Mouse (Mus musculus) limb, embryonic 11.5 days (tissue): Measurements from ENCODE around the gene Alkbh7. TPM values are rescaled to one million over a fixed set of nuclear protein-coding genes. Genes with fewer than 3 reads are reported as not detected.
A peak's percentile ranks its signal among the peaks of the same experiment; 100 is the strongest.

Experiments
- ATAC-seq: fragments of 200-750 bp; cut with Nextera tagmentation; 2 replicates; pipeline ENCODE4 v1.8.0; 2017; ENCODE audit warnings: low read depth; ENCODE audit not compliant: insufficient number of reproducible peaks, low FRiP score, low TSS enrichment
- DNase-seq: peaks from one replicate; pipeline ENCODE4 v3.0.0-alpha.2; 2015; ENCODE audit warnings: low spot score
- H3K27ac ChIP-seq: fragments of 300-500 bp; sonication (generic); replicated peaks from 2 replicates; pipeline ENCODE4 v1.5.1; 2014; ENCODE audit warnings: low read depth, mild to moderate bottlenecking, low read length
- H3K27me3 ChIP-seq: fragments of 300-500 bp; sonication (generic); 2 replicates; pipeline ENCODE4 v1.6.1; 2014; ENCODE audit warnings: mild to moderate bottlenecking, low read length, mixed read lengths; ENCODE audit not compliant: control insufficient read depth, insufficient read depth
- H3K36me3 ChIP-seq: fragments of 300-500 bp; sonication (generic); 2 replicates; pipeline ENCODE4 v1.6.1; 2014; ENCODE audit warnings: mild to moderate bottlenecking, low read length, moderate library complexity, mixed read lengths; ENCODE audit not compliant: control insufficient read depth, insufficient read depth
- H3K4me1 ChIP-seq: fragments of 300-500 bp; sonication (generic); 2 replicates; pipeline ENCODE4 v1.6.1; 2014; ENCODE audit warnings: low read length, mixed read lengths; ENCODE audit not compliant: control insufficient read depth, insufficient read depth
- H3K4me2 ChIP-seq: fragments of 300-500 bp; sonication (generic); 2 replicates; pipeline ENCODE4 v1.6.1; 2014; ENCODE audit warnings: low read depth, mild to moderate bottlenecking, moderate library complexity; ENCODE audit not compliant: severe bottlenecking
- H3K4me3 ChIP-seq: fragments of 300-500 bp; sonication (generic); 2 replicates; pipeline ENCODE4 v1.5.1; 2014; ENCODE audit warnings: low read depth, low read length
- H3K9ac ChIP-seq: fragments of 300-500 bp; sonication (generic); 2 replicates; pipeline ENCODE4 v1.6.1; 2014; ENCODE audit warnings: mild to moderate bottlenecking, low read length
- H3K9me3 ChIP-seq: fragments of 300-500 bp; sonication (generic); 2 replicates; pipeline ENCODE4 v1.6.1; 2016; ENCODE audit warnings: low read length; ENCODE audit not compliant: control insufficient read depth
- WGBS: fragments of 180-500 bp; shearing (Covaris S2); extraction: QIAGEN DNeasy Blood & Tissue Kit; methylation state at CpG from one replicate; pipeline ENCODE4 v1.1.7; 2014; 5-methylcytosine and 5-hydroxymethylcytosine counted together
- polyA plus RNA-seq: library from polyadenylated mRNA; unstranded; fragments of >200 nt; fragmentation: Nextera tagmentation; extraction: Ambion mirVana; gene quantifications from 2 replicates; pipeline ENCODE4 v1.2.1, GENCODE M21; 2014

The Alkbh7 gene
- polyA plus RNA-seq, 1 experiment from 2014 or later = 42.1 TPM

DNA sequence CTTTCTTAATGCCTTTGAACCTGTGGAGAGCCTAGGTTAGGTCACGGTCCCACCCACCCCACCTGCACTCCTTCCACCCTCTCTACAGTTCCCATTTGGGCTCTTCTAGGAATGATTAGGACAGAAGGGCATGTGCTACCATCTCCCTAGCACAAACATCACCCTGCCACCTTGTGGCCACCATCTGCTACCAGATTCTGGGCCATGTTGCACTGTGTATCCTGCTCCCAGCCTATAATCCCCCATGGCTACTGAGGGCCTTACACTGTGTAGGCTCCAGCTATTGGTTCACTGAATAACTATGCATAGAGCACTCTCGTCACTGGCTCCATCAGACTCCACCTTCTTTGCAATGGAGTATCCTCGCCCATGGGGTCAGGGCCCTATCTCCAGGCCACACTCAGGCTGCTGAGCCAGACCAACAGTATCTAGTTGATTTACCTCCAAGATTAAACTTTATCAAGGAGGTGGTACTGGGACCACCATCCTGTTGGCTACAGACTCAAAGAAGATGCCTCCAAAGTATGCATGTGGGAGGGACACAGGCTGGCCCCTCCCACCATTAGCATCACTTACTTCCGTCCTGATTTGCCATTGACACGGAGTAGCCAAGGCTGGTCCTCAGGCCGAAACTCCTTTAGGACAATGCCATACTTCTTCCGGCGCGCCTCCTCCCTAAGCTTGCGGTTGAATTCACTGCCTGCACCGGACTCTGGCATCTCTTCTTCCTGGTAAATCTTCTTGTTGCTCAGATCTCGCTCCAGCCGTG is 10.2 kb downstream of the Alkbh7 start:
- Histone ChIP-seq H3K27me3 (no peaks in the 10 kb centered on the region), H3K4me2 (no peak overlapping the region), H3K9ac (no peak overlapping the region), H3K9me3 (no peaks in the 10 kb centered on the region), H3K4me3 (no peak overlapping the region), H3K4me1 (peaks cover 4% of the 10 kb centered on the region; the same call in 1 of the 2 replicates), H3K27ac (no peak overlapping the region), H3K36me3 (peaks cover 20% of the 10 kb centered on the region)
- ATAC-seq = no peak
- DNase-seq = no peak
- 93% methylated on average over 13 of the region's 13 CpGs for WGBS

DNA sequence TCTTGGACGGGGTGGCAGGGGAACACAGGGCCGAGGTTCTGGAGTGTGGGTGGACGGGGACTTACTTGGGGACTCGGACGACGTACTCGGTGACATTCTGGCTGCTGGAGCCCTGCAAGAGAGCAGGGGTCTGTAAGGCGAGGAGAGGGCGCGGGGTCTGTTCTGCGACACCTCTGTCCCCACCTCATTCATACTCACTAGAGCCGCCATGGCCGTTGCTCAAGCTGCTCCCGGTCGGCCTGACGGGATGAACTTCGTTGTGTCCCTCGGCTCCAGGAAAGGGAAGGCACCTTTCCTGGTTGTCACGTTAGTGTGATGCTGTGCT is 13.7 kb downstream of the Alkbh7 start:
- Histone ChIP-seq H3K36me3 (peaks cover 6% of the 10 kb centered on the region; the same call in 1 of the 2 replicates), H3K9ac (peak overlapping the region; percentile 53; the same call in 1 of the 2 replicates), H3K9me3 (no peaks in the 10 kb centered on the region), H3K27ac (no peak overlapping the region), H3K4me1 (peaks cover 4% of the 10 kb centered on the region; the same call in 1 of the 2 replicates), H3K4me2 (peak overlapping the region; percentile 74), H3K4me3 (peak overlapping the region; percentile 68), H3K27me3 (no peaks in the 10 kb centered on the region)
- under 1% methylated on average over 19 of the region's 19 CpGs for WGBS
- DNase-seq = no peak
- peak; percentile 44 for ATAC-seq

DNA sequence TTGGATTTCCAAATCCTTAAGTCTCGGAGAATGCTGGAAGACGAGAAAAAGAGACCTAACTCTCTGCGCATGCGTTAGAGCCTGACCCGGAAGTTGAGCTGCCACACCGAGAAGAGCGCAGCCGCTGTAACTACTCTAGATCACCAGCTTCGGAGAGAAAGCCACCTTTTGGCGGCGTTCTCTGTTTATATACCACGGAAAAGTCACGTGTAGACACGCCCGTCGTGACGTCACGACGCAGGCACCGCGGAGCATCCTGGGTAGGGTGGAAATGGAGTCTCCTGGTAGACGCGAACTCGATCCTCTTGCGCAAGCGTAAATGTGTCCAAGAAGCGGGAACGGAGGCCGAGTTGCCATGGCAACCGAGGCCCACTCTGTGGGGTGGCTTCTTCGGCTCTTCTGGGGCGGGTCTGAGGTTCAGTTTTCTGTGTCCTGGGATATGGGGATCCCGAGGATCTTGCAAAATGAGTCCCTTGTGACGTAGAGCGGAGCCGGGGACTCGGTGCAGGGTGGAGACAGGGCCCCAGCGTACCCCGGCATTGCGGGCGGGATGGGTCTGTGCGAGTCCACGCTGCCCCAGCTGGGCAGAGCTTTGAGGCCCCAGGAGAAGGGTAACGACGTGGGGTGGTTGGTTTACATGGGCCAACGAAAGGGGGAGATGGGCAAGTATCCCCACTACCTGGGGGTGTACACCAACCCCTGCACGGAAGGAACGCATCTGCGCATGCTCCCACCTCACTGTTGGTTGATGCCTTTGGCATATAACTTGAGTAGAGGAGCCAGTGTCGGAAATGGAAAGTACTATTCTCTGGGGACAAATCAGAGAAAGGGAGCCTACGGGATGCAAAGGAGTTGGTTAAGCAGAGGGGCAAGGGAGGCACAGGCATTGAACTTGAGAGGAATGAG is 14.3 kb downstream of the Alkbh7 start, which contains the start of the genes Gtf2f1 and Gm17949:
TSS of gene Gtf2f1 (minus strand) at position 53 of the 906 bp plus-strand sequence.
TSS of gene Gm17949 (plus strand) at position 234 of the 906 bp plus-strand sequence.
- WGBS = under 1% methylated on average over 51 of the region's 51 CpGs
- no peaks in the 10 kb centered on the region for H3K27me3 ChIP-seq
- H3K9ac ChIP-seq = peak within 1 kb of the TSS; percentile 80
- H3K9me3 ChIP-seq = no peaks in the 10 kb centered on the region
- peaks cover 2% of the 10 kb centered on the region; the same call in 1 of the 2 replicates for H3K36me3 ChIP-seq
- peak within 1 kb of the TSS; percentile 68 for H3K4me3 ChIP-seq
- peak within 1 kb of the TSS; percentile 72 for H3K27ac ChIP-seq
- DNase-seq (peak; percentile 99), ATAC-seq (peak; percentile 89)
- peak within 1 kb of the TSS; percentile 84 for H3K4me2 ChIP-seq
- peaks cover 4% of the 10 kb centered on the region; the same call in 1 of the 2 replicates for H3K4me1 ChIP-seq

DNA sequence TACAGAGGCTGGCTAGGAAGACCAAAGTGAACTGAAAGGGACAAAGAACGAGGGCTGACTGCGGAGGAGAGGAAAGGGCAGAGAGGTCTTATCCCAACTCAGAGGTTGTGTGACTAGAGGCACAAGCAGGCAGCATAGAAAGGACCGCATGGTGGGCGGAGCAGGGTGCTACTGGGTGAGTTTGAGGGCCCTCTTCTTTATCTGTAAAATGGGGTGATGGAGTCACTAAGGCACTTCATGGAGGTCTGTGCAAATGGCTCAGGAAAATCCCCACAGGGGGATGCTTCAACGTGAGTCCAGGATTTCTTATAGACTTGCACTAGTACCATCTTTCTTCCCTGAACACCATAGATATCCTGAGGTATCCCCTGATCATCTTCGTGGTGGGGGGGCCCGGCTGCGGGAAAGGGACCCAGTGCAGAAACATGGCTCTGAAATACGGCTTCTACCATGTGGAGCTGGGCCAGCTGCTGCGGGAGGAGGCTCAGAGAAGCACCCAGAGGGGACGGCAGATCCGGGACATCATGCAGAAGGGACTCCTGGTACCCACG is 15.2 kb downstream of the Alkbh7 start:
- peaks cover 4% of the 10 kb centered on the region; the same call in 1 of the 2 replicates for H3K4me1 ChIP-seq
- 75% methylated on average over 13 of the region's 13 CpGs for WGBS

DNA sequence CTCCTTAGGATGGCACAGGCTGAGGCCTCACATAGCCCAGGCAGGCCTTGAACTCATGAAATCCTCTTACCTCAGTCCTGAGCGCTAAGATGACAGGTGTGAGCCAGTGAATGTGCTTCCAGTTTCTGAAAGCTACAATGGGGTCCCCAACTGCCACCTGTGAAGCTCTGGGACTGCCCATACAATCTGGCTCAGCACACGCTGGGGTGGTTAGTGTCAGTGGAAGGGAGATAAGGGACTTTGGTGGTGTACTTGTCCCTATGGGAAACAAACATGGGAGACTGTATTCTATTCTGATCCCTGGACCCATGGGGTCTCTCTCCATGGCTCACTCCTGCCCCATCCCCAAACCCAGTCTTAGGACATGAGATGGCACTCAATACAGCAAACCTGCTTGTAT is 22.6 kb downstream of the Alkbh7 start:
- Histone ChIP-seq H3K4me3 (no peak overlapping the region), H3K27ac (no peak overlapping the region), H3K4me1 (no peaks in the 10 kb centered on the region), H3K27me3 (no peaks in the 10 kb centered on the region), H3K4me2 (no peak overlapping the region), H3K9me3 (no peaks in the 10 kb centered on the region), H3K36me3 (peaks cover 38% of the 10 kb centered on the region), H3K9ac (no peak overlapping the region)
- DNase-seq (no peak), ATAC-seq (no peak)
- 75% methylated on average over 2 of the region's 2 CpGs for WGBS

More for the DNA sequence above, 15.2 kb downstream of the Alkbh7 start:
- no peaks in the 10 kb centered on the region for H3K27me3 ChIP-seq
- no peaks in the 10 kb centered on the region for H3K36me3 ChIP-seq
- peak overlapping the region; percentile 72; the same call in 1 of the 2 replicates for H3K27ac ChIP-seq
- H3K9ac ChIP-seq = peak overlapping the region; percentile 80; the same call in 1 of the 2 replicates
- no peak for DNase-seq
- ATAC-seq = no peak
- H3K4me3 ChIP-seq = peak overlapping the region; percentile 68; the same call in 1 of the 2 replicates
- no peaks in the 10 kb centered on the region for H3K9me3 ChIP-seq
- peak overlapping the region; percentile 84; the same call in 1 of the 2 replicates for H3K4me2 ChIP-seq

DNA sequence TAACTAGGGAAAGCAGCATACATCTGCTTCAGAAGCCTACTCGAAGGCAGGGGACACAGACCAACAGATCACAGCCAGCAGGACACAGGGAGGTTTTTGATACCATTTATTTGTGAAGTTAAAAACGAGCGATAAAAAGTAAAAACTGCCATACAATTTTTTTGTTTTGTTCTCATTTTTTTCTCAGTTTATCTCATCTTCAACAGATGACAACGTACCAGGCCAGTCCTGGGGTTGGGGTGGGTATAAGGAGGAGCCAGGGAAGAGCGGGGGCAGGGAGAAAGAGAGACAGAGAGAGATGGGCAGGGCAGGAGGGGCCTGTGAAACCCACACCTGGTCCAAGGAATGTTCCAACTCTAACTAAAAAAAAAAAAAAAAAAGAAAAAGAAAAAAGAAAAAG is 23.8 kb downstream of the Alkbh7 start:
- WGBS = 93% methylated on average over 5 of the region's 5 CpGs
- H3K27me3 ChIP-seq = no peaks in the 10 kb centered on the region
- peaks cover 50% of the 10 kb centered on the region for H3K36me3 ChIP-seq
- no peaks in the 10 kb centered on the region for H3K9me3 ChIP-seq
- no peak overlapping the region for H3K9ac ChIP-seq
- no peak overlapping the region for H3K4me2 ChIP-seq
- no peak overlapping the region for H3K4me3 ChIP-seq
- no peaks in the 10 kb centered on the region for H3K4me1 ChIP-seq
- no peak for DNase-seq
- no peak overlapping the region for H3K27ac ChIP-seq
- ATAC-seq = no peak

DNA sequence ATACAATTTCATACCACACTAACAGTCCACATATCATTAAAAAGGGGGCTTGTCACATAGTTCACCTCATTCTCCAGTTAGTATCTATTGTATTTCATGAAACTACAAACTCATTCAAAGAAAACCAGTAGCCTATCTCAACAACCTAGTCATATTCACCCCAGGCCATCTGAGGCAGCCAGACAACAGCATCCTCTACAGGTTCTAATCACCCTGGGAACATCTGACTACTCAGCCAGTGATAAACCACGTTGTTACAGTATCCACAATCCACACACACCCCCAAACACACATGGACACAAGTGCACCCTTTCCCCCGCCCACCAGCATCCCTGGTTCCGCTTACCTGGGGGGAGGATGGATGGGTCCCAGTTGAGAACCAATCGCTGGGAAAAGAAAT is 30.3 kb downstream of the Alkbh7 start:
- Histone ChIP-seq H3K36me3 (peaks cover 47% of the 10 kb centered on the region), H3K27me3 (no peaks in the 10 kb centered on the region), H3K9ac (no peak overlapping the region), H3K4me2 (no peak overlapping the region), H3K9me3 (no peaks in the 10 kb centered on the region), H3K27ac (no peak overlapping the region), H3K4me1 (peaks cover 8% of the 10 kb centered on the region), H3K4me3 (no peak overlapping the region)
- no peak for DNase-seq
- WGBS = 88% methylated on average over 4 of the region's 4 CpGs
- ATAC-seq = no peak

DNA sequence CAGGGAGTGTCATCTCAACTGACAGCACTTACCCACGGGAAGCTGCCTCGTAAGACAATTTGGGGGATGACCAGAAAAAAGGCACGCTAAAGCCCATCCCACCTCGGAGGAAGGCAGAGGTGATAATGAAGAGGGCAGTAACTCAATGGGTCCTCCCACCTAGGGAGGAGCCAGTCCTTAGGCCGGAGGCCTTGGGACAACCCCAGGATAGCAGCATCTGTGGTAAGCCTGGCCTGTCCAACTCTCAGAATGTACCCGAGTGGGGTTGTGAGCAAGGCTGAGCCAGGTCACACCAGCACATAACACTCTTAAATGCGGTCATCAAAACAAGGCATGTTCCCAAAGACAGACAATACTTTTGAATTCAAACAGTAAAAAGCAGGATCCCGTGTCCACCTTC is 32.6 kb downstream of the Alkbh7 start:
- Histone ChIP-seq H3K36me3 (peaks cover 28% of the 10 kb centered on the region), H3K9me3 (no peaks in the 10 kb centered on the region), H3K27ac (no peak overlapping the region), H3K4me3 (peak overlapping the region; percentile 75), H3K4me2 (peak overlapping the region; percentile 97), H3K4me1 (peaks cover 8% of the 10 kb centered on the region), H3K9ac (no peak overlapping the region), H3K27me3 (no peaks in the 10 kb centered on the region)
- DNase-seq = no peak
- no peak for ATAC-seq
- 39% methylated on average over 8 of the region's 8 CpGs for WGBS
